Mouse (Mus musculus) liver, adult 2 months (tissue): Measurements from ENCODE around the gene Hspa13. TPM values are rescaled to one million over a fixed set of nuclear protein-coding genes. Genes with fewer than 3 reads are reported as not detected.
A peak's percentile ranks its signal among the peaks of the same experiment; 100 is the strongest.

Experiments used
- DNase-seq: peaks from one replicate; pipeline ENCODE4 v3.0.0-alpha.2; 2011; ENCODE audit warnings: low read depth, low spot score; ENCODE audit errors: extremely low read depth
- H3K27ac ChIP-seq: fragments of 200-500 bp; replicated peaks from 2 replicates; pipeline ENCODE4 v1.5.1; 2012; ENCODE audit warnings: low read depth, mild to moderate bottlenecking, control low read depth, inconsistent platforms, low read length; ENCODE audit not compliant: insufficient read depth
- H3K27me3 ChIP-seq: fragments of 200-500 bp; 2 replicates; pipeline ENCODE4 v1.6.1; 2012; ENCODE audit warnings: mild to moderate bottlenecking, moderate library complexity, low read length, inconsistent platforms; ENCODE audit not compliant: control insufficient read depth, insufficient read depth
- H3K36me3 ChIP-seq: fragments of 200-500 bp; 2 replicates; pipeline ENCODE4 v1.6.1; 2012; ENCODE audit warnings: low read length, inconsistent platforms; ENCODE audit not compliant: control insufficient read depth, insufficient read depth
- H3K4me1 ChIP-seq: fragments of 200-500 bp; 2 replicates; pipeline ENCODE4 v1.6.1; 2011; ENCODE audit warnings: low read length; ENCODE audit not compliant: control insufficient read depth, insufficient read depth
- H3K4me3 ChIP-seq: fragments of 200-500 bp; 2 replicates; pipeline ENCODE4 v1.5.1; 2011; ENCODE audit warnings: low read depth, mild to moderate bottlenecking, control low read depth, low read length, moderate library complexity; ENCODE audit not compliant: insufficient read depth
- H3K79me2 ChIP-seq: fragments of 200-500 bp; 2 replicates; pipeline ENCODE4 v1.6.1; 2012; ENCODE audit warnings: inconsistent platforms, mild to moderate bottlenecking, low read length, moderate library complexity; ENCODE audit not compliant: control insufficient read depth, insufficient read depth
- H3K9ac ChIP-seq: fragments of 200-500 bp; 2 replicates; pipeline ENCODE4 v1.6.1; 2012; ENCODE audit warnings: low read depth, mild to moderate bottlenecking, control low read depth, inconsistent platforms, low read length
- CTCF ChIP-seq: fragments of 200-500 bp; IDR thresholded peaks from 2 replicates; pipeline ENCODE4 v1.5.1; 2011; ENCODE audit warnings: low read depth, low read length, control low read depth
- POLR2A ChIP-seq: fragments of 200-500 bp; IDR thresholded peaks from 2 replicates; pipeline ENCODE4 v1.6.1; 2011; ENCODE audit warnings: low read length, control low read depth; ENCODE audit not compliant: insufficient read depth; ENCODE audit errors: extremely low read depth
- WGBS: fragments of 180-500 bp; shearing (Covaris S2); methylation state at CpG from one replicate; pipeline ENCODE4 v1.1.7; 2018; 5-methylcytosine and 5-hydroxymethylcytosine counted together
- polyA plus RNA-seq: library from polyadenylated mRNA; depleted of rRNA; stranded (reverse); fragments of >200 nt; gene quantifications from 2 replicates; pipeline ENCODE4 v1.2.3, GENCODE M21; 2012; rRNA removed
- total RNA-seq: library from RNA; depleted of rRNA; stranded (reverse); fragments of >200 nt; gene quantifications from 2 replicates; pipeline ENCODE4 v1.2.3, GENCODE M21; 2014; rRNA removed

The Hspa13 gene
- total and polyA plus RNA-seq, 2 experiments = 4.8 to 39.6 TPM

DNA sequence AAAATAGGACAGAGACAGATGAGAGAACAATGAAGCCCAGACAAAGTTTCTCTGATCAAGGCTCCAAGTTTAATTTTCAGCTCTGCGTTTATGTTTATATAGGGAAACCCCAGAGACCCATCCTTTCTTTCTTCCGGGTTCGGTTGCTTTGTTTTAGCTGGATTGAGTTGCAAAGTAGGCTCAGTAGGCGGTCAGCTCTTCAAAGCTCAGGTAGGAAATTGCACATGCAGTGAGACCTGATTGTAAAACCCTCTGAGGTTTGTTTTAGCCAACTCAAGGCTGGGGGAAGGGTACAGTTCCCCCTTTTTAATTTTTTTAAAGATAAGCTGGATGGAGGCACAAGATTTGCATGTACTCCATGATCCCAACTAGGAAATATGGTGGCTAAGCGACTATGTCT is 16.8 kb downstream of the Hspa13 start:
- no peak overlapping the region for H3K9ac ChIP-seq
- H3K27me3 ChIP-seq = no peaks in the 10 kb centered on the region
- H3K4me3 ChIP-seq = no peak overlapping the region
- H3K36me3 ChIP-seq = peaks cover 2% of the 10 kb centered on the region
- no peak for DNase-seq
- H3K4me1 ChIP-seq = no peaks in the 10 kb centered on the region
- no peak for TF ChIP-seq CTCF
- no peak for TF ChIP-seq POLR2A
- no peaks in the 10 kb centered on the region for H3K79me2 ChIP-seq
- 55% methylated on average over 5 of the region's 5 CpGs for WGBS
- no peak overlapping the region for H3K27ac ChIP-seq

DNA sequence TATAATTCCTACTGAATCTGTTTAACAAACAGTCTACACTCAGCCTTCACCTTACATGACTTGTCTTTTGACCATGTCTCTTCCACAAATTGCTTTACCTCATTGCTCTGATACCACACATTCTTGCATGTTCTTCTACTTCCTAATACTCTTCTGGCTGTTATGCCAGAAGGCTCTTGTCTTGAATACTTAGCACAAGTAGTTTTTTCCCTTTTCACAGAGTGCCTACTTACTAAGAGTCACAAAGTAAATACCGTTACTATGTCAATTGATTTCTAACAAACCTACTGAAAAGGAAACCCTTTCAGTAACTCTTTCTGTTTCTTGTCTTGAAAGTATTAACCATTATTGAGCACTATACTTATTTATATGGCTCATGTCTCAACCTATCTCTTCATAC is 18.0 kb downstream of the Hspa13 start:
- Histone ChIP-seq H3K4me1 (no peaks in the 10 kb centered on the region), H3K9ac (no peak overlapping the region), H3K36me3 (no peaks in the 10 kb centered on the region), H3K79me2 (no peaks in the 10 kb centered on the region), H3K27me3 (no peaks in the 10 kb centered on the region), H3K27ac (no peak overlapping the region), H3K4me3 (no peak overlapping the region)
- DNase-seq = no peak
- TF ChIP-seq POLR2A (no peak), CTCF (no peak)
- WGBS = 88% methylated on average over 1 of the region's 1 CpGs

DNA sequence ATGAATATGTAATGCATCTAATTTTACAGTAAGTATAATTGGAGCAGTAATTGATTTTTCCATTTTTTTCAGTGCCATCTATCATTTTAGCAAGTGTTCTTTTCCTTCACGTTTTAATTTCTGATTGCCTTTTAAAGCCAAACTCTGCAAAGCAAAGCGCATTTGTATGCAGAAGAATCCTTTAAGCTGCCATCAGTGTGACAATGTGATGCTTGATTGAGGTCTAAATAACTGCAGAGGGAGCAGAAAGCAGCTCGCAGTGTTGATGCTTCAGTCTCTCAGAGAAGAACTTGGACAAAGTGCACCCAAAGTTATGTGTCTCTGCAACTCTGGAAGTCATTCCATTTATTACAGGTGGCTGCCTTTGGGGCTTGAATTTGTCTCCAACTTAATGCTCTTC is 22.9 kb downstream of the Hspa13 start:
- WGBS = 69% methylated on average over 3 of the region's 3 CpGs
- no peaks in the 10 kb centered on the region for H3K4me1 ChIP-seq
- no peak for TF ChIP-seq CTCF
- no peak for TF ChIP-seq POLR2A
- no peaks in the 10 kb centered on the region for H3K36me3 ChIP-seq
- H3K27me3 ChIP-seq = no peaks in the 10 kb centered on the region
- DNase-seq = no peak
- no peak overlapping the region for H3K4me3 ChIP-seq
- no peak overlapping the region for H3K27ac ChIP-seq
- H3K9ac ChIP-seq = no peak overlapping the region
- no peaks in the 10 kb centered on the region for H3K79me2 ChIP-seq

- H3K27ac ChIP-seq = no peak overlapping the region
Observed at GRCm38 (mm10) chr16:75717405-75718173, 49.3 kb downstream of the Hspa13 start.

GRCm38 (mm10) chr16:75696176-75696575 is 70.7 kb downstream of the Hspa13 start:
- H3K4me3 ChIP-seq = no peak overlapping the region
- whole genome bisulfite sequencing = 0% methylated on average over 2 of the region's 2 CpGs
- H3K79me2 ChIP-seq = no peaks in the 10 kb centered on the region
- no peak overlapping the region for H3K9ac ChIP-seq
- DNase-seq = peak; percentile 31
- no peaks in the 10 kb centered on the region for H3K4me1 ChIP-seq
- no peaks in the 10 kb centered on the region for H3K27me3 ChIP-seq
- no peak overlapping the region for H3K27ac ChIP-seq
- TF ChIP-seq POLR2A = no peak
- peak; percentile 41; the same call in 1 of the 2 replicates for TF ChIP-seq CTCF
- no peaks in the 10 kb centered on the region for H3K36me3 ChIP-seq

More at GRCm38 (mm10) chr16:75717405-75718173, 49.3 kb downstream of the Hspa13 start:
- no peak overlapping the region for H3K4me3 ChIP-seq
- H3K4me1 ChIP-seq = no peaks in the 10 kb centered on the region
- no peaks in the 10 kb centered on the region; the same call in 1 of the 2 replicates for H3K27me3 ChIP-seq
- DNase-seq = no peak
- WGBS = 60% methylated on average over 2 of the region's 2 CpGs
- TF ChIP-seq CTCF (no peak), POLR2A (no peak)
- H3K9ac ChIP-seq = no peak overlapping the region
- H3K79me2 ChIP-seq = no peaks in the 10 kb centered on the region
- no peaks in the 10 kb centered on the region for H3K36me3 ChIP-seq

Other genes with a start within 250 kb of the Hspa13 start
- gene Lipi, start 181.0 kb downstream of the Hspa13 start, total RNA-seq = not detected in 2 replicates
- not detected in 2 replicates for gene Lipi, start 181.0 kb downstream of the Hspa13 start, polyA plus RNA-seq
- gene Rbm11, start 174.3 kb downstream of the Hspa13 start, total RNA-seq = 0.07 TPM in 1 of 2 replicates, not detected in the other
- gene Rbm11, start 174.3 kb downstream of the Hspa13 start, polyA plus RNA-seq = not detected in 2 replicates